Mouse (Mus musculus) cerebellum, adult 2 months (tissue): ENCODE measurements around the gene Clasp1.

Source experiments
- CTCF ChIP-seq: fragments of 200-500 bp; IDR thresholded peaks from 2 replicates; pipeline ENCODE4 v1.5.1; 2011; ENCODE audit warnings: low read depth, mild to moderate bottlenecking, control low read depth, low read length, moderate library complexity, borderline replicate concordance; ENCODE audit not compliant: insufficient read depth
- POLR2A ChIP-seq: fragments of 200-500 bp; IDR thresholded peaks from 2 replicates; pipeline ENCODE4 v1.6.1; 2011; ENCODE audit warnings: low read length, control low read depth, borderline replicate concordance; ENCODE audit not compliant: insufficient read depth

DNA sequence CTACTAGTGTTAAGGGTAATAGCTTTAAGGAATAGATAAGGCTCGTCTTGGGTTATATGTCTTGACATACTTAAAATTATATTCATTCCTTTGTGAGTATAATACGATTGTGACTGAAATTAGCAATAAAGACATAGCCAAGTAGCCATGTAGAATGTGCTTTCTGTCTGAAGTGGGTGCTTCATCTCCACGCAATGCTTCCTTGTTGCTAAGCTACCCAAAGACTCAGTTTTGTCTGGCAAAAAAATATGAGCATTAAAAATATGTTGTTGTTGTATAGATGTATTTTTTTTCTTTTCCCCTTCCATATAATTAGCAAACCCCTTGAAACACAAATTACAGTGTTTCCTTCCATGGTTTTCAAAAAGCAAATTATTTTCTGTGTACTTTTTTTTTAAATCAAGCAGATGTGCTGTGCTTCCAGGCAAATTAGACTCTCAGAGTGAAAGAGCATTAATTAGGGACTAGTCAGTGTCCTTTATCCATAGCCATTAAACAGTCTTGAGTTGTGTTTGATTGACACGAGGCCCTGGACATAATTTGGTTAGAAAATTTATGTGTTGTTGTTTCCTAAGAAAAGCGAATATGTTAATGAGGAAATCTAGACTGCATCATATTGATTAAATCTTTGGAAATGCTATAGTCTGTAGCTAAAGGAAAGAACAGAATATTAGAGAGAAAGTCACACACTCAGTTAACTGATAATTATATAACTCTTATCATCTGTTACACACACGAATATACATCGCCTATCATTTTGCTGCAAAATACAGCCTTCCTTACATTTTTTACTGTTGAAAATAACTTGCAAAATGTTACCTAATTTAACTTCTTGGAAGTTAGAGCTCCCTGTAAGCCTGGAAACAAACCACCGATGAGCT is 91.9 kb downstream of the Clasp1 start:
- no peak for TF ChIP-seq CTCF
- no peak for TF ChIP-seq POLR2A
